Mouse (Mus musculus): ENCODE measurements around the gene Klk1b9.

GRCm38 (mm10) chr7:43950364-43950763, 25.5 kb upstream of the Klk1b9 start, which contains the start of gene Klk1b8:
- TF ChIP-seq ZC3H11A (IDR thresholded peaks at IDR 0.05; ENCODE audit: borderline replicate concordance, low read depth, low read length) (no peak), MAFK (IDR thresholded peaks at IDR 0.05; ENCODE audit: insufficient read depth, low read depth, low read length) (no peak), ZNF384 (IDR thresholded peaks at IDR 0.05; ENCODE audit: low read depth, low read length) (no peak)

Data from ES-E14 (cell line).